Mouse (Mus musculus) neural tube, embryonic 14.5 days (tissue): ENCODE measurements around the gene Hltf. TPM values are rescaled to one million over a fixed set of nuclear protein-coding genes. Genes with fewer than 3 reads are reported as not detected.
A peak's percentile ranks its signal among the peaks of the same experiment; 100 is the strongest.

Source experiments
- ATAC-seq: fragments of 200-750 bp; cut with Nextera tagmentation; 2 replicates; pipeline ENCODE4 v1.8.0; 2017; ENCODE audit warnings: low read depth, mild to moderate bottlenecking, moderate TSS enrichment, moderate library complexity
- H3K27ac ChIP-seq: fragments of 300-500 bp; sonication (generic); 2 replicates; pipeline ENCODE4 v1.5.1; 2014; ENCODE audit warnings: low read depth, mild to moderate bottlenecking, control low read depth, low read length, moderate library complexity, mixed read lengths
- H3K27me3 ChIP-seq: fragments of 300-500 bp; sonication (generic); 2 replicates; pipeline ENCODE4 v1.6.1; 2014; ENCODE audit warnings: low read length; ENCODE audit not compliant: control insufficient read depth, insufficient read depth
- H3K36me3 ChIP-seq: fragments of 300-500 bp; sonication (generic); 2 replicates; pipeline ENCODE4 v1.6.1; 2014; ENCODE audit warnings: low read length, mixed read lengths; ENCODE audit not compliant: control insufficient read depth, insufficient read depth
- H3K4me1 ChIP-seq: fragments of 300-500 bp; sonication (generic); 2 replicates; pipeline ENCODE4 v1.6.1; 2014; ENCODE audit warnings: low read length; ENCODE audit not compliant: control insufficient read depth, insufficient read depth
- H3K4me2 ChIP-seq: fragments of 300-500 bp; sonication (generic); 2 replicates; pipeline ENCODE4 v1.6.1; 2014; ENCODE audit warnings: mild to moderate bottlenecking, low read depth, low read length, control low read depth
- H3K4me3 ChIP-seq: fragments of 300-500 bp; sonication (generic); 2 replicates; pipeline ENCODE4 v1.5.1; 2014; ENCODE audit warnings: low read depth, low read length, control low read depth, mixed read lengths
- H3K9ac ChIP-seq: fragments of 300-500 bp; sonication (generic); replicated peaks from 2 replicates; pipeline ENCODE4 v1.6.1; 2014; ENCODE audit warnings: low read depth, mild to moderate bottlenecking, control low read depth, low read length, mixed read lengths
- H3K9me3 ChIP-seq: fragments of 300-500 bp; sonication (generic); 2 replicates; pipeline ENCODE4 v1.6.1; 2016; ENCODE audit warnings: low read length; ENCODE audit not compliant: control insufficient read depth
- WGBS: fragments of 180-500 bp; shearing (Covaris S2); extraction: QIAGEN DNeasy Blood & Tissue Kit; methylation state at CpG from one replicate; pipeline ENCODE4 v1.1.7; 2014; 5-methylcytosine and 5-hydroxymethylcytosine counted together
- polyA plus RNA-seq: library from polyadenylated mRNA; unstranded; fragments of >200 nt; fragmentation: Nextera tagmentation; extraction: Ambion mirVana; gene quantifications from 2 replicates; pipeline ENCODE4 v1.2.1, GENCODE M21; 2014

The Hltf gene
- polyA plus RNA-seq, 1 experiment from 2014 or later = 21.4 TPM

DNA sequence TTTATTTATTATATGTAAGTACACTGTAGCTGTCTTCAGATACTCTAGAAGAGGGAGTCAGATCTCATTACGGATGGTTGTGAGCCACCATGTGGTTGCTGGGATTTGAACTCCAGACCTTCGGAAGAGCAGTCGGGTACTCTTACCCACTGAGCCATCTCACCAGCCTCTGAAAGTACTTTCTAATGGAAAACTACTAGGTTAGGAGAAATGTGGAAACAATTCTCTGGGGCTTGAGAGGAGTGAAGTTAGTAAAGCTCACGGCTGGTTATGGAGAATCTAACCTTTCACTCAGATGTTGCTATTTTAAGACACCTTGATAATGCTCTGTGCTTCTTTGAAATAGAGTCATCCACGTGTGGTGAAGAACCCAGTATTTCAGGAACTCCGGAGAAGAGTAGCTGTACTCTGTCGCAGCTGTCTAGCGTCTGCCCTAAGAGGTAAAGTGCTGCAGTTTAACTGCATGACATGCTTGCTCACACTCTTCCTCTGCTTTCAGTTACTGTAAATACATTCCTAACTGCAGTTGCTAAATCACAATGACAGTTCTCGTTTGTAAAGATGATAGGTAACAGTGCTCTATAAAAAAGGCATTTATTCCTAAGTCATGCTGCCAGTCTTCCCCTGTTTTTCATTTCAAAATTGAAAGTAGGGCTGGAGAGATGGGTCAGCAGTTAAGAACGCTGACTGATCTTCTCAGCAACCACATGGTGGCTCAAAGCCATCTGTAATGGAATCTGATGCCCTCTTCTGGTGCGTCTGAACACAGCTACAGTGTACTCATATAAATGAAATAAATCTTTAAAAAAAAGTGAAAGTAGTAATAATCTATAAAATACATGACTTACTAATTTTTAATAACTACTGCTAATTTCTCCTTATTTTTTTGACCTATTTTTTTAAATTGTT is 18.8 kb downstream of the Hltf start:
- ATAC-seq = no peak
- no peaks in the 10 kb centered on the region for H3K27me3 ChIP-seq
- H3K27ac ChIP-seq = no peak overlapping the region
- H3K4me2 ChIP-seq = no peak overlapping the region
- H3K9me3 ChIP-seq = no peaks in the 10 kb centered on the region
- no peak overlapping the region for H3K4me3 ChIP-seq
- H3K36me3 ChIP-seq = peaks cover 9% of the 10 kb centered on the region; the same call in 1 of the 2 replicates
- 91% methylated on average over 11 of the region's 11 CpGs for WGBS
- no peak overlapping the region for H3K9ac ChIP-seq
- H3K4me1 ChIP-seq = no peaks in the 10 kb centered on the region

DNA sequence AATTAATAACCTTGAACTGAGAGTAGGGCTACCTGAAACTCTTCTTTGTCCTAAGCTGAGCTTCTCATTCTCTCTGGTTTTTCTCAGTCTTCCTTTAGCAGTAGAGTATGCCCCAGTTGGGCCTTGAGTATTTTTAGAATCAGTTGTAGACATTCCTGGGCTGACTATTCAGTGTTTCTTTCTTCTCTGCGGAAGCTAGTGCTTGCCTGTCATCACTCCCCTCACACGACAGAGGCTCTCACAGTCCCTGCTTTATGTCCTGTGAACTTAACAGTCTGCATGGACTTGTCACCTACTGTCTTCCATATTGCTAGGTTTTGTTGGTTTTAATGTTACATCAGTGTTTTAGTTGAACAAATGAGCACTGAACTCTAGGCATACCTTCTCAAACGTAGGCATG is 24.6 kb downstream of the Hltf start:
- H3K27ac ChIP-seq = no peak overlapping the region
- ATAC-seq = no peak
- H3K36me3 ChIP-seq = peaks cover 11% of the 10 kb centered on the region; the same call in 1 of the 2 replicates
- no peaks in the 10 kb centered on the region for H3K9me3 ChIP-seq
- no peak overlapping the region for H3K4me2 ChIP-seq
- H3K4me1 ChIP-seq = no peaks in the 10 kb centered on the region
- H3K27me3 ChIP-seq = no peaks in the 10 kb centered on the region
- H3K4me3 ChIP-seq = no peak overlapping the region
- no peak overlapping the region for H3K9ac ChIP-seq
- 82% methylated on average over 3 of the region's 3 CpGs for WGBS

DNA sequence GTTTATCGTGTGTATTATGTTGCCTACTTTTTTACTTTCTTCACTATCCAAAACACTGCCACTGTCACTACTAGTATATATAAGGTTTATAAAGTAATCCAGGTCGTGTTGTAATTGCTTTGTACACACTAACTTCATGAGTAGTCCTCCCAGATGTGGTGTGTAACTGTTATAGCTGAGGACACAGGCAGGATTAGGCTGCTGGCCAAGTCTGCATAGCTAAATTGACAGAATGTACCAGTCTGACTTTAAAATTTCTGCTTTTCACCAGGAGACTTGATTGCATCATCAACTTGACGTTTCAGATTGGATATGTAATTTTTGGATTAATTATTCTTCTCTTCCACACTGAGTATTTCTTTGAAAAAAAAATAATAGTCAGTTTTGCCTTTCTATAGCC is 46.2 kb downstream of the Hltf start:
- H3K36me3 ChIP-seq = 0 out of 2 replicates have a peak, but pooled peaks cover 4% of the 10 kb centered on the region
- H3K27ac ChIP-seq = no peak overlapping the region
- ATAC-seq = no peak
- no peak overlapping the region for H3K4me2 ChIP-seq
- H3K27me3 ChIP-seq = no peaks in the 10 kb centered on the region
- H3K4me1 ChIP-seq = no peaks in the 10 kb centered on the region
- no peak overlapping the region for H3K9ac ChIP-seq
- no peak overlapping the region for H3K4me3 ChIP-seq
- WGBS = 84% methylated on average over 3 of the region's 3 CpGs
- no peaks in the 10 kb centered on the region for H3K9me3 ChIP-seq

GRCm38 (mm10) chr3:20104318-20104717 is 46.7 kb downstream of the Hltf start:
- no peak overlapping the region for H3K27ac ChIP-seq
- no peak for ATAC-seq
- H3K4me3 ChIP-seq = no peak overlapping the region
- H3K9ac ChIP-seq = no peak overlapping the region
- WGBS = 93% methylated on average over 8 of the region's 8 CpGs
- no peaks in the 10 kb centered on the region for H3K4me1 ChIP-seq
- H3K27me3 ChIP-seq = no peaks in the 10 kb centered on the region
- H3K4me2 ChIP-seq = no peak overlapping the region
- no peaks in the 10 kb centered on the region for H3K9me3 ChIP-seq
- 0 out of 2 replicates have a peak, but pooled peaks cover 4% of the 10 kb centered on the region for H3K36me3 ChIP-seq

DNA sequence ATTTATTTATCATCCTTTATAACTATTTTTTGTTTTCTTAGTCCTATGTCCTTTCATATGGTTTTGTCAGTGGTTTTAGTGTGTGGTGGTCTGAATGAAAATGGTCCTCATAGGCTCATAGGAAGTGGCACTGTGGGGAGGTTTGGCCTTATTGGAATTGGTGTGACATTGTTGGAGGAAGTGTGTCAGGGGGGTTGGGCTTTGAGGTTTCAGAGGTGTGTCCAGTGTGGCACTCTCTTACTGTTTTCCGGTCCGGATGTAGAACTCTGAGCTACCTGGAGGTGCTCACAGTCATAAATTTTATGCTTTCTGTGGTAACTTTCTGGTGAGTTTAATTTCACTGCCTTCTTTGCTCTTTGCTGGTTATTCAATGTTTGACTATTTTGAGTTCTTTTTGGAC is 47.2 kb downstream of the Hltf start:
- H3K9ac ChIP-seq = no peak overlapping the region

GRCm38 (mm10) chr3:20108881-20109280 is 51.3 kb downstream of the Hltf start:
- H3K4me1 ChIP-seq = no peaks in the 10 kb centered on the region
- no peak overlapping the region for H3K9ac ChIP-seq
- no peak overlapping the region for H3K27ac ChIP-seq
- H3K36me3 ChIP-seq = peaks cover 20% of the 10 kb centered on the region; the same call in 1 of the 2 replicates
- WGBS = 82% methylated on average over 5 of the region's 5 CpGs
- no peaks in the 10 kb centered on the region for H3K27me3 ChIP-seq
- H3K4me2 ChIP-seq = no peak overlapping the region
- no peak overlapping the region for H3K4me3 ChIP-seq
- ATAC-seq = no peak
- H3K9me3 ChIP-seq = no peaks in the 10 kb centered on the region

More for the DNA sequence above, 47.2 kb downstream of the Hltf start:
- H3K4me3 ChIP-seq = no peak overlapping the region
- H3K27me3 ChIP-seq = no peaks in the 10 kb centered on the region
- 90% methylated on average over 2 of the region's 2 CpGs for WGBS
- H3K27ac ChIP-seq = no peak overlapping the region
- peaks cover 8% of the 10 kb centered on the region; the same call in 1 of the 2 replicates for H3K36me3 ChIP-seq
- ATAC-seq = no peak
- no peak overlapping the region for H3K4me2 ChIP-seq
- H3K9me3 ChIP-seq = no peaks in the 10 kb centered on the region
- H3K4me1 ChIP-seq = no peaks in the 10 kb centered on the region

DNA sequence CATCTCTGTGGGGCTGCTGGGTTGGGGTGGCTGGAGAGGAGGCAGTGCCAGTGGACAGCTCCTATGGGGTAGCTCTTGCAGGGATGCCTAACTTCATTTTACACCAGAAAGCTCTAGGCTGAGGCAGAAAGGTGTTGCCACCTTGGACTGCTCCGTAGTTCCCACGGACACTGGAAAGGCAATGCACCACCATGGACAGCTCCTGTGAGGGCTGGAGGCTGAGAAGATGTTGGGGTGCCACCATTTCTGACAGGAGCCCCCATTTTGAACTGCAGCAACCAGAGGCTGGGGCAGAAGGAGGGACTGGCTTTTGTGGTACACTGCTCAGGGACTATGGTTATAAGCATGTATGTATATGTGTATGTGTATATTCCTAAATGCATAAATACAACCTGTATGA is 54.3 kb downstream of the Hltf start:
- H3K4me3 ChIP-seq = no peak overlapping the region
- H3K36me3 ChIP-seq = peaks cover 23% of the 10 kb centered on the region
- no peak overlapping the region for H3K27ac ChIP-seq
- no peaks in the 10 kb centered on the region for H3K4me1 ChIP-seq
- WGBS = 94% methylated on average over 2 of the region's 2 CpGs
- ATAC-seq = no peak; the same call in 1 of the 2 replicates
- no peak overlapping the region for H3K4me2 ChIP-seq
- H3K9ac ChIP-seq = no peak overlapping the region
- no peaks in the 10 kb centered on the region for H3K27me3 ChIP-seq
- no peaks in the 10 kb centered on the region for H3K9me3 ChIP-seq

- WGBS = 92% methylated on average over 19 of the region's 19 CpGs
- ATAC-seq = peak; percentile 14; the same call in 1 of the 2 replicates
- no peak overlapping the region for H3K27ac ChIP-seq
- no peaks in the 10 kb centered on the region for H3K27me3 ChIP-seq
- no peak overlapping the region for H3K4me2 ChIP-seq
- peaks cover 5% of the 10 kb centered on the region for H3K36me3 ChIP-seq
- no peaks in the 10 kb centered on the region for H3K4me1 ChIP-seq
- H3K4me3 ChIP-seq = no peak overlapping the region
- no peak overlapping the region for H3K9ac ChIP-seq
- H3K9me3 ChIP-seq = no peaks in the 10 kb centered on the region
Measured at GRCm38 (mm10) chr3:20119044-20119591, 61.5 kb downstream of the Hltf start.

DNA sequence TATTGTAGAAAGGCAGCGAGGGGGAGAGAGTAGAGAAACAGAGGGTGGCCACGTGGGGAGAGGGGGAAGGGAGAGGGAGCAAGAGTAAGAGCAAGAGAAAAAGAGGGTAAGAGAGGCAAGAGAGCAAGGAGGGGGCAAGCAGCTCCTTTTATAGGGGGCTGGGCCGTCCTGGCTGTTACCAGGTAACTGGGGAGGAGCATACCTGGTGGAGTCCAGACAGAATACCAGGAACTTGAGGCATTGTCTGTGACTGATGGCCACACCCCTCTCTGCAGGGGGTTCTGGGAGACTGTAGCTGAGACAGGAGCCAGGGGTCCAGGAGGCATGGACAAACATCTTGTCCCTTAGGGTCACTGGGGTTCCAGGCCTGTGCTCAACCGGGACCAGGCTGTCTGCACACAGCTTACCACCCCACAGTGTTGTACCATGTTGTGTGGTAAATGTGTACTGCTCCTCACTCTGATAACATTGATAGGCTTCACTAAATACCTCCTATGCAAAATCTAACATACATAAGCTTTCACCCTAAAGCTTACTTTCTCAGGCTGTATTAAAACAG is 62.2 kb downstream of the Hltf start:
- peaks cover 5% of the 10 kb centered on the region for H3K36me3 ChIP-seq
- H3K4me2 ChIP-seq = no peak overlapping the region
- no peak overlapping the region for H3K9ac ChIP-seq
- peak; percentile 65; the same call in 1 of the 2 replicates for ATAC-seq
- no peaks in the 10 kb centered on the region for H3K9me3 ChIP-seq
- H3K27ac ChIP-seq = no peak overlapping the region
- 61% methylated on average over 4 of the region's 4 CpGs for WGBS
- no peak overlapping the region for H3K4me3 ChIP-seq
- H3K4me1 ChIP-seq = no peaks in the 10 kb centered on the region
- no peaks in the 10 kb centered on the region for H3K27me3 ChIP-seq
